Mouse (Mus musculus): ENCODE results near the gene Ccdc155. TPM values are rescaled to one million over a fixed set of nuclear protein-coding genes. Genes with fewer than 3 reads are reported as not detected.

The Ccdc155 gene
- 0.53 and 1.2 TPM in 2 replicates for polyA plus RNA-seq (2015; fragmentation: Nextera tagmentation; extraction: Ambion mirVana)

DNA sequence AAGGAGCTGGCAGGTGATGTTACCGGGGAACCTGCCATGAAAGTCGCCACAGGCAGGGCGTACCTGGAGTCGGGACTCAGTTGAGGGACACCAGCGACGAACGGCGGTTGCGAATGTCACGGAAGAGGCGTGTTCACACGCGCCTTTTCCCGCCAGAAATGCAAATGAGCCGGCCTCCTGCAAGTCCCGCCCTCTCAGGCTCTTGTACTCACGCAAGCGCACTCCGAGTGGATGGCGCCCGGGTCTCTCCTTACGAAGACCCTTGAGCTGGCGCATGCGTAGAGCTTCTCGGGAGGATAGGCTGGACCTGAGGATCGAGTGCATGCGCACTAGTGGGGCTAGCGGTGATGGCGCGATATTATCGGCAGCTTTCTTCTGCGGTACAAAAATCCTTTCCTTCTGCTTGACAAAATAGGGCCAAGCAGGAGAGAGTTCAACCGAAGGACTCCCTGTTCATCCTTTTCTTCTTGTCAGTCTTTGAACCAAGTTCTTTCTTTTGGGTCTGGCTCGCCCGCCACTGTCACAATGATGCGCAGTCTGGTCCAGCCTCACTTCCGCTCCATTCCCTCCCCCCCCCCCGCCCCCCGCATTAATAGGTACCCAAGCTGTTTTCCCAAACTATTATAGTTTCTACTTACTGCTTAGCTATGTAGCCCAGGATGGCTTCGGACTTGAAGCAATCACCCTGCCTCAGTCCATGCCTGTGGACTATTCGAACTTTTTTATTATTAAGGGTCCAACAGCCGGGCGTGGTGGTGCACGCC, at the start of gene Ccdc155:
Ccdc155 (minus strand) TSS at position 513 of the 764 bp plus-strand sequence.
- H3K4me1 ChIP-seq, result no peaks in the 10 kb centered on the region
- WGBS, result 9% methylated on average over 43 of the region's 44 CpGs
- H3K27ac ChIP-seq, result peak within 1 kb of the TSS; percentile 51; the same call in 1 of the 2 replicates
- H3K27me3 ChIP-seq, result peaks cover 7% of the 10 kb centered on the region
- peak within 1 kb of the TSS; percentile 61 for H3K9ac ChIP-seq
- H3K9me3 ChIP-seq, result peaks cover 4% of the 10 kb centered on the region; the same call in 1 of the 2 replicates
- H3K4me3 ChIP-seq, result peak within 1 kb of the TSS; percentile 48
- H3K4me2 ChIP-seq, result peak within 1 kb of the TSS; percentile 55
- peak; percentile 87 for ATAC-seq (ENCODE audit: insufficient number of reproducible peaks, insufficient read depth, low FRiP score, low TSS enrichment, low read depth)
- no peaks in the 10 kb centered on the region for H3K36me3 ChIP-seq

DNA sequence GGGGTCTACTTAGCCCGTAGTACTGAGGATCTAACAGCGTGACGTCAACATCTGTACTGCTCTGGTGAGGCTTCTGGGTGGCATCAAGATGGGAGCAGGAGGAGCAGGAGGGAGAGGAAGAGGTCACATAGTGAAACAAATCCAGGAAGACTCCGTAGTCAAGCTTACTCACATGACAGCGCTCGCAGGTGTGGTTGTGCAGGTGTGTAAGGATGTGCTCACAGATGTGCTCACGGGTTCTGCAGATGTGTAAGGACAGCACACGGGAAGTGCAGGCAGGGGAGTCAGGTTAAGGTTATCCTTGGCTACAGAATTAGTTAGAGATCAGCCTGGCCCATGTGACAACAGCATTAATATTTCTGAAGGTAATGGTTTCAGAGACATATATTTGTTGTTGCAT, 49.1 kb upstream of the Ccdc155 start:
- no peak overlapping the region for H3K4me3 ChIP-seq
- H3K9ac ChIP-seq, result no peak overlapping the region
- no peak for ATAC-seq (ENCODE audit: insufficient number of reproducible peaks, insufficient read depth, low FRiP score, low TSS enrichment, low read depth)
- no peak overlapping the region for H3K27ac ChIP-seq
- H3K4me1 ChIP-seq, result no peaks in the 10 kb centered on the region
- H3K27me3 ChIP-seq, result no peaks in the 10 kb centered on the region
- no peak overlapping the region for H3K4me2 ChIP-seq
- H3K36me3 ChIP-seq, result no peaks in the 10 kb centered on the region
- WGBS, result 85% methylated on average over 8 of the region's 8 CpGs
- H3K9me3 ChIP-seq, result no peaks in the 10 kb centered on the region

DNA sequence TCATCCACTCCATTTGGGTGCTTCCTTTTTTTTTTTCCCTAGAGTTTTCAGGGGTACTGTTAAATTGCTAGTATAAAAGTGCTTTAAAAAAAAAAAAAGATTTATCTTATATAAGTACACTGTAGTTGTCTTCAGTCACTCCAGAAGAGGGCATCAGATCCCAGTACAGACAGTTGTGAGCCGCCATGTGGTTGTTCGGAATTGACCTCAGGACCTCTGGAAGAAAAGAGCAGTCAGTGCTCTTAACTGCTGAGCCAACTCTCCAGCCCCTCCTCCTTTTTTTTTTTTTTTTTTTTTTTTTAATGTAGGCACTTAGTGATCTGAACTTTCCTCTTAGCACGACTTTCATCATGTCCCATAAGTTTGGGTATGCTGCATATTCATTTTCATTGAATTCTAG, 43.0 kb upstream of the Ccdc155 start:
- Histone ChIP-seq H3K4me2 (no peak overlapping the region), H3K27ac (no peak overlapping the region), H3K27me3 (no peaks in the 10 kb centered on the region), H3K4me3 (no peak overlapping the region), H3K9ac (no peak overlapping the region), H3K36me3 (no peaks in the 10 kb centered on the region), H3K9me3 (no peaks in the 10 kb centered on the region), H3K4me1 (no peaks in the 10 kb centered on the region)
- WGBS, result 34% methylated on average over 3 of the region's 3 CpGs
- no peak for ATAC-seq (ENCODE audit: insufficient number of reproducible peaks, insufficient read depth, low FRiP score, low TSS enrichment, low read depth)

DNA sequence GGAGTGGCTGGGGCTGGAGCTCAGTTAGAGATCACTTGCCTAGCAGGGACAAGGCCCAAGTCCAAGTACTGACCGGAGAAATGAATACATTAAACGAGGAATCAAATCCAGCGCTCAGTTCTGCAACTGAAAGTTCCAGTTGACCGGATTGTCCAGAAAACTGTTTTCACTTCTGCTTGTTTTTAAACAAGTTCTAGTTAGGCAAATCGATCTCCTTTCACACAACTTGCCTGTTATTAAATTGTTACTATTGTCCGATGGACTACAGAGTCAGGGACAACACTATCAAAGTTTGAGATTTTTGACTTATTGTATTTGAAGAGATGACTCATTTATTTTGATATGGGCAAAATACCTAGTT, 36.7 kb upstream of the Ccdc155 start:
- peak overlapping the region; percentile 65 for H3K4me2 ChIP-seq
- no peaks in the 10 kb centered on the region for H3K9me3 ChIP-seq
- H3K4me3 ChIP-seq, result peak overlapping the region; percentile 38
- H3K27ac ChIP-seq, result no peak overlapping the region
- H3K9ac ChIP-seq, result no peak overlapping the region
- H3K27me3 ChIP-seq, result peaks cover 19% of the 10 kb centered on the region
- no peak for ATAC-seq (ENCODE audit: insufficient number of reproducible peaks, insufficient read depth, low FRiP score, low TSS enrichment, low read depth)
- peaks cover 8% of the 10 kb centered on the region for H3K4me1 ChIP-seq
- no peaks in the 10 kb centered on the region for H3K36me3 ChIP-seq
- 78% methylated on average over 6 of the region's 6 CpGs for WGBS

DNA sequence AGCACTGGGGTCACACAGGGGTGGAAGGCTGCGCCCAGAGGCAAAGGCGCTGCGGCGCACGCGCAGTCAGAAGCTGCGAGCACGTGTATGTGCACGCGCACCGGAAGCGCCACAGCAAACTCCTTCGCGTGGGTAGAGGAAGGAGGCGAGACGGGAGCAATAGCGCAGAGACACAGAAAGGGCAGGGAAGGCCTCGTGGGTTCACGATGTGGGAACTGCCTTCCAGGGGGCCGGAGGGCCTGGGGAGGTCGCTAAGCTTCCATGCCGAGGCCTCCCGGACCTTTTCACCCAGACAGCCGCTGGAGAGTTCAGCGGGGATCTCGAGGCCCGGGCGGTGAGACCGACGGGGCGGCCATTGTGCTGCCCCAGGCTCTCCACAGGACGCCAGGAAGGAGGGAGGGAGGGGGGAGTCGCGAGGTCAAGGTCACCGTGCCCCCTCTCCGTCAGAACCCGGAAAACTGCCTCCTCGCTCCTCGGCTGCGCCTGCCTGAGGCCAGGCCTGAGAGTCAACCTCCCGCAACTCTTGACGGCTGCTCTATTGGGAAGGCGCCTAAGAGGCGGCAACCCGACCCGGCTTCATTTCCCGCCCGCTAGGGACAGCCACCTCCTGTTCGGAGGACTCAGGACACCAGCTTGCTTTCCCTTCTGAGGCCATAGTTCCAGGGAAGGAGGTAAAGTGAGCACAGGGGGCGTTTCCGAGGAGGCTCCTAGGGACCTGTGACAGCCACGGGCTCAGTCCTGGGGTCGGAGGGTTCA, 36.1 kb upstream of the Ccdc155 start, which contains the start of gene Slc6a16:
Slc6a16 (plus strand) TSS at position 453 of the 756 bp plus-strand sequence.
- H3K9me3 ChIP-seq, result no peaks in the 10 kb centered on the region
- H3K9ac ChIP-seq, result peak within 1 kb of the TSS; percentile 60
- no peak within 1 kb of the TSS for H3K27ac ChIP-seq
- H3K4me2 ChIP-seq, result peak within 1 kb of the TSS; percentile 65
- peaks cover 19% of the 10 kb centered on the region for H3K27me3 ChIP-seq
- H3K36me3 ChIP-seq, result no peaks in the 10 kb centered on the region
- H3K4me3 ChIP-seq, result peak within 1 kb of the TSS; percentile 38
- no peak for ATAC-seq (ENCODE audit: insufficient number of reproducible peaks, insufficient read depth, low FRiP score, low TSS enrichment, low read depth)
- H3K4me1 ChIP-seq, result peaks cover 8% of the 10 kb centered on the region
- 6% methylated on average over 53 of the region's 53 CpGs for WGBS

GRCm38 (mm10) chr7:45240109-45240508, 35.4 kb upstream of the Ccdc155 start:
- Histone ChIP-seq H3K9me3 (no peaks in the 10 kb centered on the region), H3K4me1 (peaks cover 15% of the 10 kb centered on the region), H3K4me3 (no peak overlapping the region), H3K27ac (no peak overlapping the region), H3K27me3 (peaks cover 19% of the 10 kb centered on the region), H3K36me3 (no peaks in the 10 kb centered on the region), H3K4me2 (no peak overlapping the region), H3K9ac (no peak overlapping the region)
- WGBS, result 81% methylated on average over 7 of the region's 7 CpGs
- no peak for ATAC-seq (ENCODE audit: insufficient number of reproducible peaks, insufficient read depth, low FRiP score, low TSS enrichment, low read depth)

DNA sequence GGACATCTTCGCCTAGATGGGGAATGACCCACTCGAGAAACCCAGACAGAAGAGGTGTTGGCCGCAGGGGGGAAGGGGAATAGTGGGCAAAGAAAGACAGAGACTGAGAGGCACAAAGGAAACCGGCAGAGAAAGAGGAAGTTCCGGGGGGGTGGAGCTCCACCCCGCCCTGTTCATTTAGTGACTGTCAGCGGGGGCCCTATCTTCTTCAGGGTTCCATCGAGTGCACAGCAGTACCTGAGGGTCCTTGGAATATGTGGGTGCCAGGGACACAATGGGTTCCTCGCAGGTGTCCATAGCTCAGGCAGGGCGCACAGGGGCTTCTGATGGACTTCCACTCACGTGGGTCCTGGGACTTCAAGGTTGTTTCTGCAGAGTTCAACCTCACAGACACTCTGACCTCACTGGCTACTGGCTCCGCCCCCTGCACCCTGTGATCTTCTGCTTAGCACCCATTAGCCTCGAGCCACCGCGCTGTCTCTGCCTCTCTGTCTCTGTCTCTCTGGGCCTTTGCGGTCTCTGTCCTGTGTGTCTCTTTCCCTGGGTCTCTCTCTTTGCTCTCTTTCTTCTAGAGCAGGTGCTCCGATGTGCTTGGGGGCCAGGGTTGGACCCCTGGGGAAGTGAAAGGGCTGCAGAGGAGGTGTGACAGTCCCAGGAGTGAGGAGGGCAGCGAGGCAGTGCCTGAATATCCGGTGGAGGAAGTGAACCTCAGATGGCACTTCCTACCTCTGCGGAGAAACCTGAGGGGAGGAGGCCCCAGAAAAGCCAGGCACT, 34.2 kb upstream of the Ccdc155 start, which contains the start of gene Cd37:
Cd37 (minus strand) TSS at position 393 of the 774 bp plus-strand sequence.
- peaks cover 19% of the 10 kb centered on the region for H3K27me3 ChIP-seq
- 47% methylated on average over 20 of the region's 20 CpGs for WGBS
- peaks cover 27% of the 10 kb centered on the region for H3K4me1 ChIP-seq
- no peak within 1 kb of the TSS for H3K9ac ChIP-seq
- no peak within 1 kb of the TSS for H3K4me2 ChIP-seq
- H3K27ac ChIP-seq, result no peak within 1 kb of the TSS
- H3K36me3 ChIP-seq, result 0 out of 2 replicates have a peak, but pooled peaks cover 3% of the 10 kb centered on the region
- no peak within 1 kb of the TSS for H3K4me3 ChIP-seq
- ATAC-seq (ENCODE audit: insufficient number of reproducible peaks, insufficient read depth, low FRiP score, low TSS enrichment, low read depth), result no peak
- H3K9me3 ChIP-seq, result no peaks in the 10 kb centered on the region

DNA sequence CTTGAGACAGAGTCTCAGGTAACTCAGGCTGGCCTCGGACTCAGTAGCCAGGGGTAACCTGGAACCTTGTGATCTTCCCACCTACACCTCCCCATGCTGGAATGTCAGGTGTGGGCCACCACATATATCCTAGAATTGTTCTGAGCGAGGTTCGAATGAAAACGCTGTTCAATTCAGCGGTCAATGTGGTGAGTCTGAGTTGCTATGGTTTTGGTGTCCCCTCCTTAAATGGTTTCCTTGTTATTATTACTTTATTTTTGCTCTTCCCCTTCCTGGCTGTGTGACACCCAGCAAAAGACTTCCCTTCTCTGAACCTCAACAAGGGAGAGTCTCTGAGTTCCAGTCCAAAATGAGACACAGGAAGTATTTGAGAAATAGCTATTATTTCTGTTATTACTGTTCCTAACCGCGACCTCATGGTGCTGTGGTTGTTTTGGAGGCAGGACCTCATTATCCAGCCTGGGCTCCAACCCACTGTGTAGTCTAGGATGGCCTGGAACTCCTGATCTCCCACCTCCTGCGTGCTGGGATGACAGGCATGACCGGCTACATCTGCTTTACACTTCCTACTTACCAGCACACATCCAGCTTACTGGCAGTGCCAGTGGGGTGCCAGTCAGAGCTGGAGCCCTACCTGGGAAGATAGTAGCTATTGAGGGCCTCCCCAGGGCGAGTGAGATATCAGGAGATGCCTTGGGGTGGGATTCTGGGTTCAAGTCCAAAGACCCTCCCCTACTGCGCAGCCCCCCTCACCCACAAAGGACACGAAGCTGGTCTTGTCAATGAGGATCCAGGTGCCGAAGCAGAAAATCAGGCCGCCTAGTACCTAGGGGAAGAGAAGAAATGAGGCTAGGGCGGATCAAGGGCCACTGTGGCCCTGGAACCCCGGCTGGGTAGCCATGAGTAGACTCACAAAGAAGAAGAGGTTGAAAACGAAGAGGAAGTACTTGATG, 33.3 kb upstream of the Ccdc155 start:
- no peaks in the 10 kb centered on the region for H3K9me3 ChIP-seq

GRCm38 (mm10) chr7:45235656-45236180, 31.0 kb upstream of the Ccdc155 start:
- Histone ChIP-seq H3K4me2 (peak overlapping the region; percentile 58), H3K27ac (peak overlapping the region; percentile 66; the same call in 1 of the 2 replicates), H3K36me3 (peaks cover 33% of the 10 kb centered on the region), H3K27me3 (peaks cover 15% of the 10 kb centered on the region), H3K9me3 (no peaks in the 10 kb centered on the region), H3K4me1 (peaks cover 41% of the 10 kb centered on the region), H3K4me3 (peak overlapping the region; percentile 33), H3K9ac (peak overlapping the region; percentile 62)
- no peak for ATAC-seq (ENCODE audit: insufficient number of reproducible peaks, insufficient read depth, low FRiP score, low TSS enrichment, low read depth)
- 26% methylated on average over 17 of the region's 17 CpGs for WGBS

More for the DNA sequence above, 33.3 kb upstream of the Ccdc155 start:
- Histone ChIP-seq H3K27me3 (peaks cover 19% of the 10 kb centered on the region), H3K27ac (no peak overlapping the region), H3K4me1 (peaks cover 35% of the 10 kb centered on the region), H3K4me3 (no peak overlapping the region), H3K4me2 (no peak overlapping the region), H3K9ac (no peak overlapping the region), H3K36me3 (peaks cover 10% of the 10 kb centered on the region)
- WGBS, result 75% methylated on average over 17 of the region's 17 CpGs
- no peak for ATAC-seq (ENCODE audit: insufficient number of reproducible peaks, insufficient read depth, low FRiP score, low TSS enrichment, low read depth)

GRCm38 (mm10) chr7:45234922-45235571, 30.4 kb upstream of the Ccdc155 start:
- Histone ChIP-seq H3K27ac (peak overlapping the region; percentile 66; the same call in 1 of the 2 replicates), H3K27me3 (peaks cover 11% of the 10 kb centered on the region), H3K36me3 (peaks cover 33% of the 10 kb centered on the region), H3K4me1 (peaks cover 38% of the 10 kb centered on the region), H3K9ac (peak overlapping the region; percentile 62), H3K4me2 (peak overlapping the region; percentile 58), H3K9me3 (no peaks in the 10 kb centered on the region), H3K4me3 (peak overlapping the region; percentile 33)
- WGBS, result 4% methylated on average over 21 of the region's 21 CpGs
- peak; percentile 67 for ATAC-seq (ENCODE audit: insufficient number of reproducible peaks, insufficient read depth, low FRiP score, low TSS enrichment, low read depth)
